Mouse (Mus musculus): ENCODE data around the gene Lrrc14b.

DNA sequence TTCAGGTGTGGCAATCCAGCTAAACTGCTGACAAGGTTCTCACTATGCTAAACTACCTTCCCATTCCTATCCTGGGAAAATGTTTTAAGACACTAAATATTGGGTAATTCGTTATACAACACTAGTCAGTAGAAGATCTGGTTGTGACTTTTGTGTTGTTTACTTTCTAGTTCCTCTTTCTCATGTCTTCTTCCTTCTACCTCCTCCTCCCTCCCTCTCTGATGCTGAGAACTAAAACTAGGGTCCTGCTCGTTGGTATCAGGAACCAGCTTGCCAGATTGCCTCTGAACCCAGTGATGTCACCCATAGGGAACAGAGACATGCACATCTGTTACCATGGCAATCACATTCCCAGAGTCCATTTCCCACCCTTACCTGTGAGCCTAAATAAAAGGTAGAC is 1.6 kb downstream of the Lrrc14b start:
- TF ChIP-seq POLR2A (IDR thresholded peaks at IDR 0.05; ENCODE audit: low read depth, low read length) (no peak), CTCF (IDR thresholded peaks at IDR 0.05; ENCODE audit: extremely low read depth, insufficient read length, insufficient replicate concordance, low read depth, low read length) (no peak)
